Mouse (Mus musculus): Measurements from ENCODE around the gene Gfi1b. TPM values are rescaled to one million over a fixed set of nuclear protein-coding genes. Genes with fewer than 3 reads are reported as not detected.

Gfi1b gene
- polyA plus RNA-seq, 1 experiment = not detected

DNA sequence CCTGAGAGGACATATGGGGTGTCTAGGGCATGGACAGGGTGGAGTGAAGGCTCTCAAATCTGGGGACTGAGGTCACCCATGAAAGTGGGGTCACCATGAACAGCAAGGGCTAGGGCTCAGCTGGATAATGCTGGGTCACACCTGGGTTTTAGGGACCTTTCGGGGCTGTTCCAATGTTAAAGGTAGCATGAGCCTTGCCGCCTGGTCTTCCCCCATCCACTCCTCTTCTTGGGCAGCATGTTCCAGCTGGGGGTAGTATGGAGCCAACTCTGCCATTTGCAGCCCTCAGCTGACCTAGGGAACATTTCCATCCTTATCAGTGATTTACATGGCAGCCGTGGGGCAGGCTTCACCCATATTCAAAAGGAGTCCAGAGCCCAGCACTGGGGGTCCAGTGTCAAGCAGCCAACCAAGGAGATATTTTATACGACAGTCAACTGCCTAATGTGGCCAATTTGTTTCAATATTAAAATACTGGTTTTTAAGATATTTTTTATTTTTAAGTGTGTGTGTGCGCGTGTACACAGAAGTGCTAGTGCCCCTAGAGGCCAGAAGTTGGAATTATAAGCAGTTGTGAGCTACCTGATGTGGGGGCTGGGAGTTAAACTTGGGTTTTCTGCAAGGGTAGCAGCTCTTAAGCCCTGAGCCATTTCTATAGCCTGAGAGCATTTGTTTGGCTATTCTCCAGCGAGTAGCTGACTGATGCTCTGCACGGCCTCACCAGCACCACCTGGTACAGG is 15.0 kb downstream of the Gfi1b start:
- Histone ChIP-seq H3K4me2 (ENCODE audit: low read depth) (no peak overlapping the region), H3K27me3 (ENCODE audit: control insufficient read depth, insufficient read depth, insufficient read length) (no peaks in the 10 kb centered on the region), H3K4me3 (no peak overlapping the region), H3K79me2 (ENCODE audit: control insufficient read depth, insufficient read depth) (no peaks in the 10 kb centered on the region), H3ac (ENCODE audit: control insufficient read depth, insufficient read length) (no peak overlapping the region), H3K36me3 (ENCODE audit: control insufficient read depth, insufficient read depth) (no peaks in the 10 kb centered on the region)
- TF ChIP-seq MYOG (IDR thresholded peaks at IDR 0.05; ENCODE audit: control insufficient read depth in 1 of 3, insufficient read depth in 1 of 3, insufficient read length in 2 of 3, low read depth in 2 of 3) (no peak), TCF3 (IDR thresholded peaks at IDR 0.05; ENCODE audit: insufficient read length, low read depth) (no peak), CEBPB (IDR thresholded peaks at IDR 0.05; ENCODE audit: insufficient read depth, poor library complexity, severe bottlenecking) (no peak), MAX (IDR thresholded peaks at IDR 0.05; ENCODE audit: low read depth) (no peak), USF1 (IDR thresholded peaks at IDR 0.05; ENCODE audit: low read depth) (no peak), E2F4 (IDR thresholded peaks at IDR 0.05; ENCODE audit: insufficient read depth) (no peak), POLR2AphosphoS2 (IDR thresholded peaks at IDR 0.05; ENCODE audit: insufficient read length, low read depth) (no peak), POLR2A (IDR thresholded peaks at IDR 0.05; ENCODE audit: insufficient read length, low read depth) (no peak), MYOD1 (IDR thresholded peaks at IDR 0.05; ENCODE audit: control insufficient read depth in 1 of 3, insufficient read length in 2 of 3, low read depth in 2 of 3) (no peak)

DNA sequence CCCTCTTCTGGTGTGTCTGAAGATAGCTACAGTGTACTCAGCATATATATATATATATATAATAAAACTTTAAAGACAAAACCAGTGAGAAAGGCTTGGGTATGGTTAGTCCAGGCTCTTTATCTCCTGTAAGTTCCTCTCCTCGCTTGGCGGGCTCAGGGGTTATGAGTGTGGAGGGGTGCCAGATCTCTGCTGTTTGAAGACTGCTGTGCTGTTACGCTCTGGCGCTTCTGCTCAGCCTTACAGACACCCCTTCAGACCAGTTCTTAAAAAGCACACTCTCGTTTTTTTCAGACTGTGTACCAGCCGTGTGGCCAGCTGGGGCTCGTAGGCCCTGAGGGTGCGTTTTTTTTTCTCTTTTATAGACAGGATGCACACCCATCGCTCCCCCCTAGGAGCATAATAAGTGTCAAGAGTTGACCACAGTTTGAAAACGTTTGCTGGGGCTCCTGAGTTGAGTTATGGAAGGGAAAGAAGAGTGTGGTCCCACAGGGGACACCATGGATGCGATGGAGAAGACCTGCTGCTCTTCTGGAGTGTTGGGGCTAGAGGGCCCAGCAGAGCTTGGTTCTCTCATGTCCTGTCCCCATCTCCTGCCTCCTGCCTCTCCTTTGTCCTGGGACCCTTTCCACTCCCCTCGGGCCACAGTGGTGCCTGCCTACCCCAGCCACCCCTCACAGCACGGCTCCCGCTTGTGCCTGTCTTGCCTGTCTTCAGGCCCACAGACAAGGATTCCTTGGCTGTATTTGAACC is 15.8 kb downstream of the Gfi1b start:
- Histone ChIP-seq H3K4me2 (ENCODE audit: low read depth) (no peak overlapping the region), H3K79me2 (ENCODE audit: control insufficient read depth, insufficient read depth) (no peaks in the 10 kb centered on the region), H3ac (ENCODE audit: control insufficient read depth, insufficient read length) (no peak overlapping the region), H3K4me3 (no peak overlapping the region), H3K27me3 (ENCODE audit: control insufficient read depth, insufficient read depth, insufficient read length) (no peaks in the 10 kb centered on the region), H3K36me3 (ENCODE audit: control insufficient read depth, insufficient read depth) (no peaks in the 10 kb centered on the region)
- TF ChIP-seq POLR2AphosphoS2 (IDR thresholded peaks at IDR 0.05; ENCODE audit: insufficient read length, low read depth) = no peak
- no peak for TF ChIP-seq SRF (IDR thresholded peaks at IDR 0.05; ENCODE audit: control insufficient read depth, insufficient read length, low read depth)
- TF ChIP-seq REST (IDR thresholded peaks at IDR 0.05; ENCODE audit: insufficient read depth, insufficient read length) = no peak
- no peak for TF ChIP-seq USF1 (IDR thresholded peaks at IDR 0.05; ENCODE audit: low read depth)

DNA sequence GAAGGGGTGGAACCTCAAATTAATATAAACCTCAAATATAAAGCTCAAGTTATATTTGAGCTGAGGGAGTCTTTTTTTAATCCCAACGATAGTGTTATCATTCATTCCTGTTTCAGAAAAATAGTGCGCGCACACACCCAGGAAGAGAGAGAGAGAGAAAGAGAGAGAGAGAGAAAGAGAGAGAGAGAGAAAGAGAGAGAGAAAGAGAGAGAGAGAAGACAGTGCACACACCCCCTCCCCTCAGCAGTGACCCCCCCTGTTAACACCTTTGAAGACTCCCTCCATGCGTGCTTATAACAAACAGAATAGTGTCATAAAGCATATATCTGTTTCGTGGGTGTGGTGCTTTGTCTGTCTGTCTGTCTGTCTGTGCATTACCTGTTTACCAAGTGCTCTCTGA is 18.2 kb downstream of the Gfi1b start:
- Histone ChIP-seq H3K27me3 (ENCODE audit: control insufficient read depth, insufficient read depth, insufficient read length) (no peaks in the 10 kb centered on the region), H3K79me2 (ENCODE audit: control insufficient read depth, insufficient read depth) (no peaks in the 10 kb centered on the region)
- TF ChIP-seq CEBPB (IDR thresholded peaks at IDR 0.05; ENCODE audit: insufficient read depth, poor library complexity, severe bottlenecking) (no peak), MYOG (IDR thresholded peaks at IDR 0.05; ENCODE audit: control insufficient read depth in 1 of 3, insufficient read depth in 1 of 3, insufficient read length in 2 of 3, low read depth in 2 of 3) (no peak), REST (IDR thresholded peaks at IDR 0.05; ENCODE audit: insufficient read depth, insufficient read length) (no peak), POLR2AphosphoS2 (IDR thresholded peaks at IDR 0.05; ENCODE audit: insufficient read length, low read depth) (no peak), SRF (IDR thresholded peaks at IDR 0.05; ENCODE audit: control insufficient read depth, insufficient read length, low read depth) (no peak), MAX (IDR thresholded peaks at IDR 0.05; ENCODE audit: low read depth) (no peak), E2F4 (IDR thresholded peaks at IDR 0.05; ENCODE audit: insufficient read depth) (no peak)

DNA sequence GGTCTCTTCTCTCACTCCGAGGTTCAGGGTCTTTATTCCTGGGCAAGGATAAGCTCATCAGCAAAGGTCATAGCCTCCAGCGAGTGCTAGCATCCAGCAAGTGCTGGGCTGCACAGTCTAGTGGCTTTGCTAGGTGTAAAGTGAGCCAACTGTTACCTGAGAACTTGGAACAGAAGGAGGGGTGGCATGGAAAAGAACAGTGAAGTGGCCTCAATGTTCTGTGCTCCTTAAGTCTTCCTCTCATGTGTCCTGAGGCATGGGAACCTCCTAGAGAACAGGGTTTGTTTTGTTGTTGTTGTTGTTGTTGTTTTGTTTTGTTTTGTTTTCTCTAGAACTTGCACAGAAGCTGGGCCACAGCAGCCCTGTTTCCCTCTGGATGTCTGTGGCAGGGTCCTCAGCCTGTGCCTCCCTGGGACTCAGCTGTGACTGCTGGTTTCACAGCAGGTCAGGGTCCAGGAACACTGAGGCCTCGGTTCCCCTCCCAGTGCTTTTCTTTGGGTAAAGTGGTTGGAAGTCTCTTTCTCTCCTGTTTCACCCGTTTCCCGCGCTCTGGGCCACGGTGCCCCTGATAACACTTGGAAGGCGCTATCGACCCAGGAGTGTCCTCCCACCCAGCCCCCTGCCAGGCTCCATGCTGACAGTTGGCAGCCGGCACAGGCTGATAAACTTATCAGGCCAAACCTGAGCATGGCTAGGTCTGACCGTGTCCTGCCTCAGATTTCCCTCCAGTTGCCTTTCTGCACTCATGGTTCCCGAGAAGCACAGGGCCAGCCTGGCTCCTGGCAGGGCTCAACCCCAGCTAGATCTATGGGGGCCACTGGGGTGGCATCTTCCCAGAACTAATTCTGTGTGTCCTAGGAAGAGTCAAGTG is 19.8 kb downstream of the Gfi1b start:
- Histone ChIP-seq H3K27me3 (ENCODE audit: control insufficient read depth, insufficient read depth, insufficient read length) (no peaks in the 10 kb centered on the region), H3K79me2 (ENCODE audit: control insufficient read depth, insufficient read depth) (no peaks in the 10 kb centered on the region), H3K4me3 (no peak overlapping the region), H3K36me3 (ENCODE audit: control insufficient read depth, insufficient read depth) (no peaks in the 10 kb centered on the region), H3ac (ENCODE audit: control insufficient read depth, insufficient read length) (no peak overlapping the region), H3K4me2 (ENCODE audit: low read depth) (no peak overlapping the region)
- TF ChIP-seq CEBPB (IDR thresholded peaks at IDR 0.05; ENCODE audit: insufficient read depth, poor library complexity, severe bottlenecking) (no peak), TCF3 (IDR thresholded peaks at IDR 0.05; ENCODE audit: insufficient read length, low read depth) (no peak), SRF (IDR thresholded peaks at IDR 0.05; ENCODE audit: control insufficient read depth, insufficient read length, low read depth) (no peak)

More for the DNA sequence above, 18.2 kb downstream of the Gfi1b start:
- H3K4me3 ChIP-seq = no peak overlapping the region
- H3ac ChIP-seq (ENCODE audit: control insufficient read depth, insufficient read length) = no peak overlapping the region
- no peak overlapping the region for H3K4me2 ChIP-seq (ENCODE audit: low read depth)
- no peaks in the 10 kb centered on the region for H3K36me3 ChIP-seq (ENCODE audit: control insufficient read depth, insufficient read depth)

DNA sequence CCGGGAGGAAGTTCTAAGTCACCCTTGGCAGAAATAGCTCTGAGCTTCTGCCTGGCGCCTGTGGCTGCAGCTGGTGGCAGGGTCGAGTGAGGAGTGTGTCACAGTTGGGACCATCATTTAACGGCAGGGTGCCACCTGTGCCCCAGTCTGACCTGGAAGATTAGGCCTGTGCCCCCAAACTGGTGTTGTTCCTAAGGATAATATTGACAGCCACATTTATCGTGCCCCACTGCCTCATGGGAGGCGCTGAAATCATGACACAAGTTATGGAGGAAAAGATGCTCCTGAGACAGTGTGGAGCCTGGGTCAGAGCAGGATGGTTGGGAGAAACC is 22.2 kb downstream of the Gfi1b start:
- no peaks in the 10 kb centered on the region for H3K27me3 ChIP-seq (ENCODE audit: control insufficient read depth, insufficient read depth, insufficient read length)
- H3K36me3 ChIP-seq (ENCODE audit: control insufficient read depth, insufficient read depth) = no peaks in the 10 kb centered on the region
- no peak overlapping the region for H3K4me3 ChIP-seq
- TF ChIP-seq MYOD1 (IDR thresholded peaks at IDR 0.05; ENCODE audit: control insufficient read depth in 1 of 3, insufficient read length in 2 of 3, low read depth in 2 of 3) (peak in 2 of 3 experiments; percentile 11 to 78), REST (IDR thresholded peaks at IDR 0.05; ENCODE audit: insufficient read depth, insufficient read length) (no peak), MAX (IDR thresholded peaks at IDR 0.05; ENCODE audit: low read depth) (no peak), SRF (IDR thresholded peaks at IDR 0.05; ENCODE audit: control insufficient read depth, insufficient read length, low read depth) (no peak)
- no peak overlapping the region for H3ac ChIP-seq (ENCODE audit: control insufficient read depth, insufficient read length)
- no peaks in the 10 kb centered on the region for H3K79me2 ChIP-seq (ENCODE audit: control insufficient read depth, insufficient read depth)
- no peak overlapping the region for H3K4me2 ChIP-seq (ENCODE audit: low read depth)
